Mouse (Mus musculus) adrenal gland, postnatal 10 days (tissue): ENCODE results near the gene Irx2. TPM values are rescaled to one million over a fixed set of nuclear protein-coding genes. Genes with fewer than 3 reads are reported as not detected.

Experiments used
- DNase-seq: peaks from one replicate; pipeline ENCODE4 v3.0.0; 2021; ENCODE audit warnings: mixed read lengths
- long read RNA-seq, 2 experiments: library from polyadenylated mRNA; stranded (forward); transcript quantifications; one replicate each; pipeline ENCODE4 v2.0.0; 2021
- total RNA-seq, 2 experiments: library from RNA; stranded (reverse); gene quantifications; 2 replicates each; pipeline ENCODE4 v1.2.3; 2021

Gene Irx2
- total RNA-seq: under 1 TPM; 0.42 to 0.60 TPM
- long read RNA-seq, experiment 1: 0 reads
- long read RNA-seq, experiment 2: 0 reads

- DNase-seq: peak; percentile 77
Observed at GRCm38 (mm10) chr13:72628462-72628916, at the start of gene Irx2. Irx2 (plus strand) TSS chr13:72628820.

- no peak for DNase-seq
Observed at GRCm38 (mm10) chr13:72581276-72581675, 47.3 kb upstream of the Irx2 start.

GRCm38 (mm10) chr13:72592526-72592925, 36.1 kb upstream of the Irx2 start:
- no peak for DNase-seq

GRCm38 (mm10) chr13:72593310-72593709, 35.3 kb upstream of the Irx2 start:
- no peak for DNase-seq

- no peak for DNase-seq
Observed at GRCm38 (mm10) chr13:72593710-72594111, 34.9 kb upstream of the Irx2 start.

- peak; percentile 13 for DNase-seq
Observed at GRCm38 (mm10) chr13:72599254-72599653, 29.4 kb upstream of the Irx2 start.

GRCm38 (mm10) chr13:72608706-72609105, 19.9 kb upstream of the Irx2 start:
- DNase-seq: no peak

GRCm38 (mm10) chr13:72610277-72610676, 18.3 kb upstream of the Irx2 start:
- DNase-seq: no peak

- DNase-seq: peak; percentile 26
Observed at GRCm38 (mm10) chr13:72623926-72624846, 4.4 kb upstream of the Irx2 start.

- DNase-seq: no peak
Observed at GRCm38 (mm10) chr13:72624847-72625170, 3.8 kb upstream of the Irx2 start.

- peak; percentile 31 for DNase-seq
Observed at GRCm38 (mm10) chr13:72625236-72625950, 3.2 kb upstream of the Irx2 start.

GRCm38 (mm10) chr13:72627391-72628321, 964 bp upstream of the Irx2 start:
- no peak for DNase-seq

- no peak for DNase-seq
Observed at GRCm38 (mm10) chr13:72628935-72629631, 463 bp downstream of the Irx2 start.

- DNase-seq: no peak
Observed at GRCm38 (mm10) chr13:72629806-72630205, 1.2 kb downstream of the Irx2 start.

GRCm38 (mm10) chr13:72630501-72631372, 2.1 kb downstream of the Irx2 start:
- no peak for DNase-seq

GRCm38 (mm10) chr13:72631373-72632021, 2.9 kb downstream of the Irx2 start:
- no peak for DNase-seq

- no peak for DNase-seq
Observed at GRCm38 (mm10) chr13:72632361-72632760, 3.7 kb downstream of the Irx2 start.

- no peak for DNase-seq
Observed at GRCm38 (mm10) chr13:72633097-72633496, 4.5 kb downstream of the Irx2 start.

- no peak for DNase-seq
Observed at GRCm38 (mm10) chr13:72634752-72635315, 6.2 kb downstream of the Irx2 start.
